Mouse (Mus musculus) mouse trophoblast stem cell (cell line): Measurements from ENCODE around the gene Pttg1.

Experiments used
- in situ Hi-C, 2 experiments: fragments of 300-500 bp; cut with MseI, MboI; formaldehyde crosslinking; loops; 2 replicates in 1 of 2; 3 replicates in 1 of 2; pipeline ENCODE4 v1.15.1; 2025

The Pttg1 gene

GRCm38 (mm10) chr11:43377083-43377850 is 48.8 kb downstream of the Pttg1 start:
- in situ Hi-C loops = no loop called here

- in situ Hi-C loops = no loop called here
Observed at GRCm38 (mm10) chr11:43376598-43376997, 49.5 kb downstream of the Pttg1 start.

- in situ Hi-C loops = no loop called here
Observed at GRCm38 (mm10) chr11:43374956-43375355, 51.1 kb downstream of the Pttg1 start.

GRCm38 (mm10) chr11:43373367-43373766 is 52.7 kb downstream of the Pttg1 start:
- in situ Hi-C loops = no loop called here

- in situ Hi-C loops = no loop called here
Observed at GRCm38 (mm10) chr11:43371807-43372206, 54.2 kb downstream of the Pttg1 start.
